Mouse (Mus musculus): ENCODE measurements around the gene Gdpd3.

The Gdpd3 gene

DNA sequence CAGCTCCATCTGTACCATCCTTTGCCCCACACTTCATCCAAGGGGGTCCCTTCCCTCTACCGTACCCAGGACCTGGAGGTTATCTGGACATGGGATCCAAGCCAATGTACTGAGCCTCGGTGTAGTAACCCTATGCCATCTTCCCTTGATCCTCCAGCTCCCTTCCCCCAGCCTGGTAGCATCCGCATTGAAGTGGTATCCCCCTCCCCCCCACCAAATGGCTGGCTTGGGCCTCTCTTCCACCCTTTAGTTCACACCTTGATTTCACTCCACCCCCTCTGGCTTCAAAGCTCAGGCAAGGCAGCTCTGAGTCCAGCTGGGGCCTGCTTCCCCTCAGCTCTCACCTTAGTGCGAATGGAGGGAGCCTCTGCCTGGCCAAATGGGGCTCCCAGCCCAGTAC lies 18.9 kb downstream of the Gdpd3 start:
- in situ Hi-C loops (cut with MboI, MseI): loop anchor here in 1 of 2 experiments (10.0 kb wide), 1 partner anchor 700 kb away; no protein-coding TSS in a partner anchor

DNA sequence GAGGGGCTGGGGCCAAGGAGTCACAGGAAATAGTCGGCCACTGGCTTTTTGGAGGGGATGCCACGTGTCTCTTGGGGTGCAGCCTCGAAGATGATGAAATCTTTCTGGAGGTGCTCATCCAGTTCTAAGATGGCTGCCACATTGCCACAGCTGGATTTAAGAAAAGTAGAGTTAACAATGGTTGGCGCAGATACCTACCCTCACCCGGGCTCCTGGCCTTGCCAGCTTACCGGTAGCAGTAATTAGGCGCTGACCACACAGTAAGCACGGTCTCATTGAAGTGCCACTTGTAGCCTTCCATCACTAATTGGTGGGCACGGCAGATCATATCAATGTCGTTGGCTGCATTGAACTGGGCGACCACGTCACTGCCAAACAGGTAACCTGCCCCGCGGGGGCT lies 20.0 kb downstream of the Gdpd3 start:
- in situ Hi-C loops (cut with MboI, MseI): loop anchor here in 1 of 2 experiments (10.0 kb wide), 1 partner anchor 699 kb away; no protein-coding TSS in a partner anchor

DNA sequence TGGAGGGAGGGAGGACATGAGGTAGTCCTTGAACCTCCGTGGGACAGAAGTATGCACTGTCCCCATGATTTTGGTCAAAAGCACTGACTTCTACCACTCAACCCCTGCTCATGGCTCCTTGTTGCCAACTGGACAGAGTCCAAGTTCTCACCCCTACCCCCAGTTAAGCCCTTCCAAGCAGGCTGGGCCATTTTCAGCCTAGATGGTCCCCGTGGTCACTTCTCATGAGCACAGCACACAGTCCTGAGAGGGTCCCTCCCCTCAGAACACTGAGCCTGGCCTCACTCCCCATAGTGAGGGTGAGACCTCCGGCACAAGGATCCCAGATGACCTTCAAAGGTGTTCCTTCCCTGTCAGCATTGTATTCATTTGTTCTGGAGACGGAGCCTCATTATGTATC lies 23.0 kb downstream of the Gdpd3 start:
- in situ Hi-C loops (cut with MboI, MseI): loop anchor here in 1 of 2 experiments (10.0 kb wide), 1 partner anchor 696 kb away; no protein-coding TSS in a partner anchor

DNA sequence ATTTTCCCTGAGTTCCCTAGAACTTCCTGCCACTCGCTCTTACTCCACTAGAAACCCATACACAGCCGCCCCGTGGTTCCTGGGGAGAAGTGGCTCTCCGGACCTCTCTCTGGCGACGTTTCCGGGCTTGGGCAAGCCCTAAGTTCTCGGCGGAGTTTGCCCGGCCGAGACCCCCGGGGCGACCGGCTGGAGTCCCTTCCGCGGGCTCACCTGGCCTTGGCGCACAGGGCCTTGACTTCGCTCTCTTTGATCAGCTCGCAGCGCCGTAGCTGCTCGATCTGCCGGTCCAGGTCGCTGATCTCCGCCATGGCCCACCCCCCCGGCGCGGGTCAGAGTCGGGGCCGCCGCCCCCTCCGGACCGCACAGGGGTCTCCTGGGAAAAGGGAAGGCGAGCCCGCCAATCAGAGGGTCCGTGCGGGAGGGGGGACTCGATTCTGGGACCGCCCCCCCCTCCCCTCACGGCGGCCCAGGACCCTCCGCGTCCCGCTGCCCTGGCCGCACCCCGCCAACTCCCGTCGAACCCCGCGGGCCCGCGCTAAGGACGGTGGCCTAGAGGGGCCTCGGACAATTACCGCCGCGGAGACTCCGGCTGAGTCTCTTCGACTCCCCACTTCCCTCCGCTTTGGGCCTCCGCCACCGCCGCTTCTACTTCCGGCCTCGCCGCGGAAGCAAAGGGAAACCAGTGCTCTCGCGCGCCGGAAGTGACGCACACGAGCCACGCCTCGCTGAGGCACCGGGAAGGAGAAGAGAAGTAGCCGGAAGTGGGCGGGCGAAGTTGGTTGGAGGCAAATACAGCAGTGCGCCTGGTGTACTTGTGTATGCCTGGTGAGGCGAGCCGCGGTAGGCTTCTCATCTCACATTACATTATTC lies 26.0 kb downstream of the Gdpd3 start, which contains the start of gene Ppp4c:
Ppp4c (minus strand) TSS at position 646 of the 870 bp plus-strand sequence.
- in situ Hi-C loops (cut with MboI, MseI): loop anchor here (5.0 to 10.0 kb wide), 2 partner anchors 315 to 423 kb away; partner anchors contain the start of gene Sh2b1 (in 1 of the 2)

DNA sequence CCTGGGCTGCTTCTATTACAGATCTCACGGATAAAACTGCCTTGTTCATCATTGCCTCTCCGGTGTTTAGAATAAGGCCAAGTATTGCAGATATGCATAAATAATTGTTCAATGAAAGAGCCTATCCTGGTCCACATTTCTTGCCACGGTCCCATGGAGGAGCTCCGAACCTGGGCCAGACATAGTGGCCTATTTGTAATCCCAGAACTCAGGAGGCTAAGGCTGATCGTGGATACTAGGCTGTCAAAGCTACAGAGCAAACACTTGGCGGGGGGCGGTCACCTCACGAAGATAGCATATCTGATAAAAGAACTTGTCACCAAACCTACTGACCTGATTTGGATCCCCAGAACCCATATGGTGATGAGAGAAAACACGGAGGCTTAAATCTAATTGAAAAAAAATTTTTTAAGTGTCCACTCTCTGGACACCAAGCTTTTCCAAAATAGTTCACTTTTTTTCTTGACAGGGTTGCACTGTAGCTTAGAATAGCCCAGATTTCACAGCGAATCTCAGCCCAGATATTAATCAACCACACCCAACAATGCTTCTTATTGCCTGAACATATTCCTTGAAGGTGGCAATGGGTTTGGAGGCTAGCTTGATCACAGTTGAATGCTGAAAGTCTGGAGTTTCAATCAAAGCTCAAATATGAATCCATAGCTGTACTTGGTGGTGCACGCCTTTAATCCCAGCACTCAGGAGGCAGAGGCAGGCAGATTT lies 26.7 kb downstream of the Gdpd3 start:
- in situ Hi-C loops (cut with MboI, MseI): loop anchor here (5.0 to 10.0 kb wide), 2 partner anchors 316 to 422 kb away; partner anchors contain the start of gene Sh2b1 (in 1 of the 2)

DNA sequence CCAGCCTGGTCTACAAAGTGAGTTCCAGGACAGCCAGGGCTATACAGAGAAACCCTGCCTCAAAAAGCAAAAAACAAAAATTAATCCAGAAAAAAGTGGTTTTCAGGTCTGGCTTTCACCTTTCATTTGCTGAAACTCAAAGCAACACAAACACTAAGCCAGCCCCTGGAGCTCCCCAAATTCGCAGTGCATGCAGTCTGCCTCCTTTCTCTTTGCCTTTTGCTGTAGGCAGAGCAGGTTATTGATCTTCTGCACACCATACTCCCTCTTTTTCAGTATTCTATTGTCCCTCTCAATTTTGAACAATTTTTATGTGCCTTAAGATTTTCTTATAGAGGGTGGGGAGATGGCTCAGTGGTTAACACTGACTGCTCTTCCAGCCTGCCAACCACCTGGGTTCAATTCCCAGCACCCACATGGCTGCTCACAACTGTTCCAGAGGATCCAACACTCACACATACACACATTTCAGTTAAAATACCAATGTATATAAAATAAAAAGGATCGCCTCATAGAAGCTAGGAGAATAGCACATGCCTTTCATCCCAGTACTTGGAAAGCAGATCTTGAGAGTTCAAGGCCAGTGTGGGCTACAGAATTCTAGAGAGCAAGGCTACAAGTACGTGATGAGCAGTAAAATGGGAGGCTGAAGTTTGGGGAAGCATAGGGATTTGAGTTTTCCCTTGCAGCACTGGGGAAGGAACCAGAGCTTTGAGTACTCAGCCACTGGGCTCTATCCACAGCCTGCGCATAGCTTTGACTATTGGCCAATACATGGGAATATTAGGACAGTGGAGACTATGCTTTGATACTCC lies 27.5 kb downstream of the Gdpd3 start:
- in situ Hi-C loops (cut with MboI, MseI): loop anchor here (5.0 to 10.0 kb wide), 2 partner anchors 316 to 421 kb away; partner anchors contain the start of gene Sh2b1 (in 1 of the 2)

DNA sequence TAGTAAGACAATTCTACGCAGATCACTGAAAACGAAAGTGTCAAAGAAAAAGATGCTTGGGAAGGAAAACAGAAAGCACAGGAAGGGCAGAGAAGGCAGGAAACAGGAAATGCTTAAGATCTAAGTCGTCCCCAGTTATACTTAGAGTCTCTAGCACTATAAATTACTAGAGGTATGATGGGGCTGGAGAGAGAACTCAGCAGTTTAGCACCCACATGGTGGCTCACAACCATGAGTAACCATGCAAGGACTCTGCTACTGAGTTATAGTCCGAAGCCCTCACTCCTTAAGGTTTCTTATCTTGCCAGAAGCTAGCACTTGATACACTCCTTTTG lies 28.1 kb downstream of the Gdpd3 start:
- in situ Hi-C loops (cut with MboI, MseI): loop anchor here (5.0 to 10.0 kb wide), 2 partner anchors 317 to 421 kb away; partner anchors contain the start of gene Sh2b1 (in 1 of the 2)

DNA sequence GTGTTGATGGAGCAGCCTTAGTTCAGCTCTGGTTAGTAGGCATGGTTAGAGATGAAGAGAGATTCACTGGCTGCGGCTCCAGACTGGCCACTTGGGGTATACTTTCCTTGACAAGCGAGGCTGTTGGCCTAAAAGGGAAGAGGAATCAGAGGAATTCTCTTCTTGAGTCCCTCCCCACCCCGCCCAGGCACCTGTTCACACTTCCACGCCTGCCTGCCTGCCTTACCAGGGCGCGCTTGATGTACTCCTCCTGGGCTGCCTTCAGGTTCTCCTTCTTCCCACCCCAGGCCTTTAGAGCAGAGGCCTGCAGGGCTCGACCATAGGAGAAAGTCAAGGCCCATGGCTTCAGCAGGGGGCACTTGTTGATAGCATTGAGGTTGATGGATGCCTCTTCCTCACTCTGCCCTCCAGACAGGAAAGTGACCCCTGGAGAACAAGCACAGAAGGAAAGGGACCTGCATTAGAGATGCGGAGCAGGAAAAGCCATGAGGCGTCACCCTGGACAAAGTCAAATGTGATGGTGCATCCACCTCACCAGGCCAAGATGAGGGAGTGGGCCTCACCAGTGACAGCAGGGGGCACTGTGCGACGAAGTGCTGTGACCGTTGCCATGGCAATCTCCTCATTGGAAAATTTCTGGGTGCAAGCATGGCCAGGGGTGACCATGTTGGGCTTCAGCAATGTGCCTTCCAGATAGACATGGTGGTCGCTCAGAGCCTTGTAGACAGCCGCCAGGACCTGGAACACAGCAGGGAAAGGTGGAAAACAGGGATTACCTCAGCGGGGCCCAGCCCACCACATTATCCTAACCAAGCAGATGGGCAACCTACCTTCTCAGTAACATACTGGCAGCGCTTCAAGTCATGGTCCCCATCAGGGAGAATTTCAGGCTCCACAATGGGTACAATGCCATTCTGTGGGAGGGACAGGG lies 29.5 kb downstream of the Gdpd3 start:
- in situ Hi-C loops (cut with MboI, MseI): loop anchor here in 1 of 2 experiments (10.0 kb wide), 1 partner anchor 419 kb away; no protein-coding TSS in a partner anchor

DNA sequence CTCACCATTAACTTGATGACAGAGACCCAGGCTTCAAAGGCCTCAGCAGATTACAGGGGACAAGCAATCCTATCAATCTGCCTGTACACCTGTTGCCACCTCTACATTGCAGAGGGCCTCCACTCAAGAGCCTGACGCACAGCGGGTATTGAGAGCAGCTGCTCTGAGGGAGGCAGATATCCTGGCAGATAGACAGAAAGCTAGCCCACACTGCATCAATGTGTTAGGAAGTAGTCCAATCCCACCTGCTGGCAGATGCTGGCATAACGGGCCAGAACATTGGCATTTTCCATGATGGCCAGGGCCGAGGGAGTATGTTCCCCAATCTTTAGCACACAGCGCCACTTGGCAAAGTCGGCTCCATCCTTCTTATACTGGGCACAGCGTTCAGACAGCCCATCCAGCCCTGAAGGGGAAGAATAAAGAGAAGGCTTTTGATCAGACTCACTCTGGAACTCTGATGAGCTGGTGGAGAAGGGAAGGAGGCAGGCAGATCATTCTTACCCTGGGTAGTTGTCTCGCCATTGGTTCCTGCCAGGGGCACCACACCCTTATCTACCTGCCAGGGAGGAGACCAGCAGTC lies 30.3 kb downstream of the Gdpd3 start:
- in situ Hi-C loops (cut with MboI, MseI): loop anchor here in 1 of 2 experiments (10.0 kb wide), 1 partner anchor 418 kb away; no protein-coding TSS in a partner anchor

DNA sequence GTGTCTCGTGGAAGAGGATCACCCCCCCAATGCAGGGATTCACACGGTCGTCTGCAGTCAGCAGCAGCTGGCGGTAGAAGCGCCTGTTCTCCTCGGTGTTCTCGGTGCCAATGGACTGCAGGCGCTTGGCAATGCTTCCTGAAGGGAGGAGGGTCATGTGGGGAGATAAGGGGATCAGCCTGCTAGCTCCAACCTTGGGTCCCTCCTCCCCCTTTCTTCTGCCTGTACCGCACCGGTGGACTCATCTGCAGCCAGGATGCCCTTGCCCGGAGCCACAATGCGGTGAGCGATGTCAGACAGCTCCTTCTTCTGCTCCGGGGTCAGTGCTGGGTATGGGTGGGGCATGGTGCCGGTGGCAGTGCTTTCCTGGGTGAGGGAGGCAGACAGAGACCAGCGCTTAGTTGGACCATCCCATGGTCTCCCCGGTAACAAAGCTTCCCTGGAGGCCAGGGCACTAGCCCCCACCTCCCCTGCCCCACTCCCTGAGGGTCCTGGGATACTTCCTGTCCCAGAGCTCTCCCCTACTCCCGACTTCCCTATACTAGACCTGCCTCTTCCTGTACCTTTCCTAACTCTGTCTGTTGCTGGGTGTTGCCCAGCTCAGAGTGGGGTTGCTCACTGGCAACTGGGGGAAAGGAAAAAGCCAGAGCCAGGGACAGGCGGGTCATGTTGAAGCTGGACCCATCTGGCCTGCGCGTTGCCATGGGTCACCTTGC lies 31.4 kb downstream of the Gdpd3 start, which contains the start of gene Fam57b:
Fam57b (plus strand) TSS at position 258 of the 716 bp plus-strand sequence.
- in situ Hi-C loops (cut with MboI, MseI): loop anchor here in 1 of 2 experiments (10.0 kb wide), 1 partner anchor 417 kb away; no protein-coding TSS in a partner anchor

DNA sequence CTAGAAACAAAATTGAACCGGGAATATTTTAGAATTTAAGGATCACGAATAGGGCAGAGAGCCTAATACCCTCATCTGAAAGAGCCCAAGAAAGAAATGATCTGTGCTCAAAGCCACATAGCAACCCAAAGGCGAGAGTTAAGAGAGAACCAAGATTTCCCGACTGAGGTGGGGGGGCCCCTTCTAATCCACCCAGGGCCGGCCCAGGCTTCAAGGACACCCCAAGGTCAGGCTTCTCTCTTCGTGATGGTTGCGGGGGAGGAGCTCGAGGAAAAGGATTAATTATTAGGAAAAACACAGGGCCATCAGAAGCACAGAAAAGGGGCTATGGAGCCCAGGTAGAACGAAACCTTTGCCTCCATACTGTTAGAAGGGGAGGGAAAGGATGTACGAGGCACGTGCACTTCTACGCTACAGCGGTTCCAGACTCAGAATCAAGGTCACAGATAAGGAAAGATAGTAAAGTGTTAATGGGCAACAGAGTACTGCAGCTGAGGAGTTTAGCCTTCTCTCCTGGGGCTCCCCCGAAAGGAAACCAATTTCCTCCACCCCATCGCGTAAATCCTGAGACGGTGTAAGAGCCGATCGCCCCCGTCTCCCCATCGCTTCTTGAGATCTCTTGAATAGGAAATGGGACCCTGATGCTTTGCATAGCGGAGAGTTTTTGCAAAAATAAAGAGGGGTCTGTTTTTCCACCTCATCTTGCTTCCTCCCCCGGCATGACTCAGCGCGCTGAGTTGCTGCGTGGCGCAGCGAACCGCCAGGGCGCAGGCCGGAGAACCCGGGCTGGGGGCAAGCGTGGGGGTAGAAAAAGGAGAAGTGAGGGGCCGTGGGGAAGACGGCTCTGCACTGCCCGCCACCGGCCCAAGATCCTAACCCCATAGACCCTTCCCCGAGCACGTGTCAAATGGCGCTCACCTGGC lies 32.3 kb downstream of the Gdpd3 start:
- in situ Hi-C loops (cut with MboI, MseI): loop anchor here in 1 of 2 experiments (10.0 kb wide), 1 partner anchor 416 kb away; no protein-coding TSS in a partner anchor

DNA sequence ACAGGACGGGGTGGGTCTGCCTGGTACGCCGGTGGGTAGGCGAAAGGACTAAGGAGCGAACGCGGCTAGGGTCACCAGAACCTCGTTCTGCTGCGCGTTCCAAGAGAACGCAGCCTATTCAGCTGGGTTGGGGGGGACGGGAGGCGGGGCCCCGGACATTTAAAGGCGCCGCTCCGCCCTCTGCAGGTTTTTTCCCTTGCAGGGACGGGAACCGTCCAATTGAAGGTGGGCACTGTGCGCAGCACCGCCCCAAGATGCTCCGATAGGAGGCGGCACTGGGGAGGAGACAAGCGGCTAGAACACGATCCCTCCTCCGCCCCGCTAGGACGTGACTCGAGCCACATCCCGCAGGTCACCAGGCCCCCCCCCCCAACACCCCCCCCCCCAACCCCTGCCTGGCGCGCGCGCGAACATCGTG lies 32.9 kb downstream of the Gdpd3 start:
- in situ Hi-C loops (cut with MboI, MseI): loop anchor here in 1 of 2 experiments (10.0 kb wide), 1 partner anchor 416 kb away; no protein-coding TSS in a partner anchor

DNA sequence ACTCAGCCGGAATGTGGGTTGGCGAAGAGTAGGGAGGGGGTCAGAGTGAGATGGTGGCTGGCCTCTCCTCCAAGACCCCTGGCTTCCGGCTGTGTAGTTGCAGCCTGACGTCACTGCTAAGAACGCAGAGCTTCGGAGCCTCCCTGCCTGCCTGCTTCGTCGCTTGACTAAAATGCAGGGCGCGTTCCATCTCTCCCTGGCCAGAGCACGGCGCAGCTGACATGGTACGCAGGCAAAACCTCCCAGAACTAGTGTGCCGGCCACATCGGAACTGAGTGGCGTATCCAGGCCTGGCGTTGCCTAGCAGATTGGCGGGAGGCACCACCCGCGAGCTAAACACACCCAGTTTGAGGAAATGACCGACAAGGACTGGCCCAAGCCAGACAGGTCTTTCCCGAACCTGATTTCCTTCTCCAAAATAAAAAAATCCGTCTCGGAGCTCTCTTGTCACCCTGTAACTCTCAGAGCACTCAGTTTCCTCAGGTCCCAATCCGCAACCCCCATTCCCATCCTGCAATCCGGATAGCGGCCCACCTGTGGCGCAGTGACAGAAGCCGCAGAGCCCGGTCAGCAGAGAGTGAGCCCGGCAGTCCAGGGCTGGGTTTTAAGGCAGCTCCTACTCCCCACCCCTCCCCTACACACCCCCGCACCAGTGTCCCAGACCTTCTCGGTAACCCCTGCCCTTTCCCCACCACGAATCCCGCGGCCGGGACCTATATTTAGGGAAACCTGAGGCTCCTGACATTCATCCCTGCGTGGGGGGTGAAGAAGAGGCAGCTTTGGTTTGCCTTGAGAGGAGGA lies 33.5 kb downstream of the Gdpd3 start:
- in situ Hi-C loops (cut with MboI, MseI): loop anchor here in 1 of 2 experiments (10.0 kb wide), 1 partner anchor 415 kb away; no protein-coding TSS in a partner anchor

DNA sequence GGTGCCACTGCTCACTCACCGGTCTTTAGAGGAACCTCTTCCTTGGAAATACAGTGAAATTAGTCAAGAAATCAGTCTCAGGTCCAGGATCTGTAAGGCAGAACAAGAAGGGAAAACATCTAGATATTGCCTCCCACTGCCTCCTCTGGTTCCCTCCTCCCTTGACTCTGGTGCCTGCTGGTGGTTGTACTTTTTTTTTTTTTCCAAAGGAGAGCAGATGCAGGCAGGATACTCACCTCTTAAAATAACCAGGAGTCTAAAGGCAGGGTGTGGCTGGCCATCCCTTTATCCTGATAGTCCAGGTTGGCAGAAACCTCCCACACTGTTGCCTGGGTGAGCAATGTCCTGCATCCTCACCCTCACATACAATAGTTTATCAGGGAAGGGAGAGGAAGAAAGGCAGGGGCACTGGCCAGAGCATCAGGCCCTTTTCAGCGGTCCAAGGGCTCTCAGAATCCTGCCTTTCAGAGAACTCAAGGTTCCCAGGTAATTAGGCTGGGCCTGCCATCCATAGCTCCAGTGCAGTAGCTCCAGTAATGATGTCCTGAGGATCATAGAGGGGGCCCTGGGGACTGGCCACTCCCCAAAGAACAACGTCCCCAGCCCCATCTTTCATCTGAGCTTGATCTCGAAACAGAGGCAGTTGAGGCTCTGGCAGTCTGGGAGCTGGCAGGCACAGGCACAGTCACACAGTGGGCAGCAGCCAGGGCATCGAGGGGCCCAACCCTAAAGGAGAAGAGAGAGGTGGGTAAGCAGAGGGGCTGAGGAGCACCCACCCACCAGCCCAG lies 34.3 kb downstream of the Gdpd3 start:
- in situ Hi-C loops (cut with MboI, MseI): no loop called here

DNA sequence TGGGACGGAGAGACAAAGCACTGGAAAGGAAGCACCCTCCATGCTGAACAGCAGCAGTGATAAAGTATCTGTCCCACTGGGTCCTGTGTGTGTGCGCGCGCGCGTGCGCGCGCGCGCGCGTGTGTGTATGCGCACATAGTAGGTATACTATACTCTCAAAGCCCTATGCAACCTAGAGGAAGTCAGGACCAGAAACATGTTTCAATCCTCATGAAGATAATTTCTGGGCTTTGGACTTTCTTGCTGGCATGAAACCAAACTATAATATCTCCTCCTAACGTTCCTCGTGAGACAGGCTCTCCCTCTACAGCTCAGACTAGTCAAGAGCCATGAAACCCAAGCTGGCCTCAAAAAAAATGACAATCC lies 34.9 kb downstream of the Gdpd3 start:
- in situ Hi-C loops (cut with MboI, MseI): no loop called here

All from T-helper 17 cell (primary cell).